Comparison of ENCODE assay signal across 12 mouse cellular contexts in genomic region chr10:121095948-121096347, GRCm38 (mm10).
DNase-seq lines count a peak whose midpoint lies in the region; ATAC-seq and TF ChIP-seq lines count a peak whose summit lies in the region.
"Had no signal": no experiment of that assay in that cellular context is flagged by ENCODE, and none has a peak within 500 bp of the region (broad histone marks: within the 10 kb centered on the region; RNA-seq: fewer than 3 reads in every experiment).

No protein-coding gene starts in this region.

- H3K4me3 ChIP-seq in heart, embryonic 16.5 days (ENCODE audit: low read length) = no peak overlapping the region
- H3K4me3 ChIP-seq in heart, adult 2 months = no peak overlapping the region
- no peak overlapping the region for H3K4me3 ChIP-seq in intestine, embryonic 16.5 days (ENCODE audit: low read length)
- H3K4me3 ChIP-seq: gastrocnemius, adult 2 months; midbrain, embryonic 12.5 days had no signal

- H3K27ac ChIP-seq in heart, embryonic 16.5 days (ENCODE audit: low read length) = no peak overlapping the region
- no peak overlapping the region for H3K27ac ChIP-seq in heart, adult 2 months
- H3K27ac ChIP-seq in intestine, embryonic 16.5 days (ENCODE audit: low read length) = no peak overlapping the region
- H3K27ac ChIP-seq: gastrocnemius, adult 2 months; midbrain, embryonic 12.5 days had no signal

- WGBS in heart, embryonic 16.5 days = 57% methylated on average over 12 of the region's 12 CpGs
- 67% methylated on average over 12 of the region's 12 CpGs for WGBS in heart, adult 2 months
- WGBS in intestine, embryonic 16.5 days = 32% methylated on average over 12 of the region's 12 CpGs

- no peak for TF ChIP-seq POLR2A in heart, adult 2 months (IDR thresholded peaks at IDR 0.05; ENCODE audit: insufficient read depth, low read depth, low read length)

- no peaks in the 10 kb centered on the region for H3K36me3 ChIP-seq in heart, embryonic 16.5 days (ENCODE audit: control insufficient read depth, insufficient read depth)
- H3K36me3 ChIP-seq in heart, adult 2 months (ENCODE audit: control insufficient read depth, insufficient read depth, low read length) = no peaks in the 10 kb centered on the region
- H3K36me3 ChIP-seq in intestine, embryonic 16.5 days (ENCODE audit: control insufficient read depth, insufficient read depth, low read length) = no peaks in the 10 kb centered on the region
- H3K36me3 ChIP-seq: midbrain, embryonic 12.5 days had no signal

- no peak for ATAC-seq in heart, embryonic 16.5 days (replicated peaks; ENCODE audit: extremely low read depth, insufficient read depth, low FRiP score)
- ATAC-seq in intestine, embryonic 16.5 days = no peak
- ATAC-seq in erythroblast, adult 5-6 weeks (replicated peaks; ENCODE audit: low FRiP score, poor library complexity, severe bottlenecking) = no peak

- TF ChIP-seq CTCF in heart, adult 2 months (IDR thresholded peaks at IDR 0.05) = no peak

- no peaks in the 10 kb centered on the region for H3K9me3 ChIP-seq in heart, embryonic 16.5 days (replicated peaks; ENCODE audit: control insufficient read depth, low read length)
- H3K9me3 ChIP-seq in intestine, embryonic 16.5 days (ENCODE audit: control insufficient read depth, low read length) = no peaks in the 10 kb centered on the region
- H3K9me3 ChIP-seq: midbrain, embryonic 12.5 days had no signal

- intact Hi-C loops in heart, adult 2 months (cut with DNase I) = no loop called here
- intact Hi-C loops in gastrocnemius, postnatal 14 days (cut with DNase I; ENCODE audit: low total_unique reads) = no loop called here

- TF ChIP-seq EP300 in heart, adult 2 months (IDR thresholded peaks at IDR 0.05; ENCODE audit: insufficient read depth, low read depth, low read length) = no peak

- H3K79me2 ChIP-seq in heart, adult 2 months (replicated peaks; ENCODE audit: control insufficient read depth, insufficient read depth, low read length) = no peaks in the 10 kb centered on the region

- peak overlapping the region; percentile 23; the same call in 1 of the 2 replicates for H3K4me2 ChIP-seq in heart, embryonic 16.5 days (ENCODE audit: low read depth, low read length)
- peak overlapping the region; percentile 4; the same call in 1 of the 2 replicates for H3K4me2 ChIP-seq in intestine, embryonic 16.5 days (ENCODE audit: low read depth, low read length)
- H3K4me2 ChIP-seq: midbrain, embryonic 12.5 days had no signal

- no peak overlapping the region for H3K9ac ChIP-seq in heart, embryonic 16.5 days (ENCODE audit: low read length)
- H3K9ac ChIP-seq in heart, adult 2 months (ENCODE audit: low read depth, low read length) = no peak overlapping the region
- no peak overlapping the region for H3K9ac ChIP-seq in intestine, embryonic 16.5 days (ENCODE audit: low read depth, low read length)
- H3K9ac ChIP-seq: midbrain, embryonic 12.5 days had no signal

- DNase-seq in heart, adult 2 months = no peak
- DNase-seq in ES-CJ7 (ENCODE audit: low read depth, low spot score) = peak; percentile 23
- DNase-seq in lung, postnatal 4 days = peak; percentile 29 to 69
- DNase-seq in gastrocnemius, postnatal 14 days = no peak
- DNase-seq in urinary bladder, postnatal 10 days (ENCODE audit: low spot score) = no peak
- DNase-seq: cerebellum, postnatal 14 days; gastrocnemius, adult 2 months; kidney, postnatal 25 days had no signal

- H3K27me3 ChIP-seq in heart, embryonic 16.5 days (ENCODE audit: control insufficient read depth, insufficient read depth, low read length) = no peaks in the 10 kb centered on the region
- no peaks in the 10 kb centered on the region; the same call in 1 of the 2 replicates for H3K27me3 ChIP-seq in heart, adult 2 months (ENCODE audit: control insufficient read depth, insufficient read depth, low read length)
- H3K27me3 ChIP-seq in intestine, embryonic 16.5 days (replicated peaks; ENCODE audit: control insufficient read depth, insufficient read depth, low read length) = no peaks in the 10 kb centered on the region; the same call in 1 of the 2 replicates
- H3K27me3 ChIP-seq: midbrain, embryonic 12.5 days had no signal

- H3K4me1 ChIP-seq in heart, embryonic 16.5 days (ENCODE audit: control insufficient read depth, insufficient read depth, low read length) = no peaks in the 10 kb centered on the region; the same call in 1 of the 2 replicates
- no peaks in the 10 kb centered on the region for H3K4me1 ChIP-seq in heart, adult 2 months (ENCODE audit: control insufficient read depth, insufficient read depth, low read length)
- H3K4me1 ChIP-seq in intestine, embryonic 16.5 days (ENCODE audit: control insufficient read depth, insufficient read depth, low read length) = no peaks in the 10 kb centered on the region
- H3K4me1 ChIP-seq: midbrain, embryonic 12.5 days had no signal

Comparison
In these comparisons a context has a peak if more than half of its experiments do, and no peak if none do; other contexts are left out.
1. DNase-seq: peak in ES-CJ7 (single experiment) and lung, postnatal 4 days (2 of 2); none in heart, adult 2 months (0 of 2), gastrocnemius, postnatal 14 days (single experiment) and urinary bladder, postnatal 10 days (single experiment).